Mouse (Mus musculus): Measurements from ENCODE around the gene Kcnab2. TPM values are rescaled to one million over a fixed set of nuclear protein-coding genes. Genes with fewer than 3 reads are reported as not detected.

Kcnab2 gene
- polyA plus RNA-seq, 1 experiment = 14.6 TPM

GRCm38 (mm10) chr4:152424922-152425321 lies 52.7 kb downstream of the Kcnab2 start:
- Histone ChIP-seq H3K79me2 (ENCODE audit: control insufficient read depth, insufficient read depth) (no peaks in the 10 kb centered on the region), H3K4me3 (no peak overlapping the region), H3ac (ENCODE audit: control insufficient read depth, insufficient read length) (no peak overlapping the region), H3K36me3 (ENCODE audit: control insufficient read depth, insufficient read depth) (no peaks in the 10 kb centered on the region), H3K4me2 (ENCODE audit: low read depth) (no peak overlapping the region), H3K27me3 (ENCODE audit: control insufficient read depth, insufficient read depth, insufficient read length) (peaks cover 9% of the 10 kb centered on the region)
- TF ChIP-seq REST (IDR thresholded peaks at IDR 0.05; ENCODE audit: insufficient read depth, insufficient read length) (peak; percentile 42), SRF (IDR thresholded peaks at IDR 0.05; ENCODE audit: control insufficient read depth, insufficient read length, low read depth) (no peak), TCF3 (IDR thresholded peaks at IDR 0.05; ENCODE audit: insufficient read length, low read depth) (no peak)

GRCm38 (mm10) chr4:152424341-152424740 lies 53.3 kb downstream of the Kcnab2 start:
- TF ChIP-seq REST (IDR thresholded peaks at IDR 0.05; ENCODE audit: insufficient read depth, insufficient read length) (peak; percentile 82), POLR2A (IDR thresholded peaks at IDR 0.05; ENCODE audit: insufficient read length, low read depth) (no peak), MYOG (IDR thresholded peaks at IDR 0.05; ENCODE audit: control insufficient read depth in 1 of 3, insufficient read depth in 1 of 3, insufficient read length in 2 of 3, low read depth in 2 of 3) (peak in 1 of 3 experiments; percentile 6)
- Histone ChIP-seq H3K4me2 (ENCODE audit: low read depth) (no peak overlapping the region), H3K4me3 (no peak overlapping the region), H3K79me2 (ENCODE audit: control insufficient read depth, insufficient read depth) (no peaks in the 10 kb centered on the region), H3ac (ENCODE audit: control insufficient read depth, insufficient read length) (no peak overlapping the region), H3K27me3 (ENCODE audit: control insufficient read depth, insufficient read depth, insufficient read length) (peaks cover 14% of the 10 kb centered on the region), H3K36me3 (ENCODE audit: control insufficient read depth, insufficient read depth) (no peaks in the 10 kb centered on the region)

- H3K4me3 ChIP-seq = no peak overlapping the region
- TF ChIP-seq POLR2A (IDR thresholded peaks at IDR 0.05; ENCODE audit: insufficient read length, low read depth) (no peak), TCF3 (IDR thresholded peaks at IDR 0.05; ENCODE audit: insufficient read length, low read depth) (no peak), TCF12 (IDR thresholded peaks at IDR 0.05; ENCODE audit: insufficient read depth, poor library complexity, severe bottlenecking) (no peak), MAX (IDR thresholded peaks at IDR 0.05; ENCODE audit: low read depth) (no peak)
- H3ac ChIP-seq (ENCODE audit: control insufficient read depth, insufficient read length) = no peak overlapping the region
Observed at GRCm38 (mm10) chr4:152423576-152423975, 54.1 kb downstream of the Kcnab2 start.

GRCm38 (mm10) chr4:152418229-152419060 lies 59.2 kb downstream of the Kcnab2 start:
- Histone ChIP-seq H3K27me3 (ENCODE audit: control insufficient read depth, insufficient read depth, insufficient read length) (peaks cover 32% of the 10 kb centered on the region), H3ac (ENCODE audit: control insufficient read depth, insufficient read length) (no peak overlapping the region), H3K79me2 (ENCODE audit: control insufficient read depth, insufficient read depth) (no peaks in the 10 kb centered on the region), H3K4me3 (no peak overlapping the region), H3K36me3 (ENCODE audit: control insufficient read depth, insufficient read depth) (no peaks in the 10 kb centered on the region), H3K4me2 (ENCODE audit: low read depth) (no peak overlapping the region)
- TF ChIP-seq TCF12 (IDR thresholded peaks at IDR 0.05; ENCODE audit: insufficient read depth, poor library complexity, severe bottlenecking) (no peak), E2F4 (IDR thresholded peaks at IDR 0.05; ENCODE audit: insufficient read depth) (no peak), MYOD1 (IDR thresholded peaks at IDR 0.05; ENCODE audit: control insufficient read depth in 1 of 3, insufficient read length in 2 of 3, low read depth in 2 of 3) (no peak), POLR2A (IDR thresholded peaks at IDR 0.05; ENCODE audit: insufficient read length, low read depth) (no peak), SRF (IDR thresholded peaks at IDR 0.05; ENCODE audit: control insufficient read depth, insufficient read length, low read depth) (no peak), POLR2AphosphoS2 (IDR thresholded peaks at IDR 0.05; ENCODE audit: insufficient read length, low read depth) (no peak), REST (IDR thresholded peaks at IDR 0.05; ENCODE audit: insufficient read depth, insufficient read length) (no peak), TCF3 (IDR thresholded peaks at IDR 0.05; ENCODE audit: insufficient read length, low read depth) (no peak), USF1 (IDR thresholded peaks at IDR 0.05; ENCODE audit: low read depth) (no peak), CEBPB (IDR thresholded peaks at IDR 0.05; ENCODE audit: insufficient read depth, poor library complexity, severe bottlenecking) (no peak), MAX (IDR thresholded peaks at IDR 0.05; ENCODE audit: low read depth) (no peak), MYOG (IDR thresholded peaks at IDR 0.05; ENCODE audit: control insufficient read depth in 1 of 3, insufficient read depth in 1 of 3, insufficient read length in 2 of 3, low read depth in 2 of 3) (no peak)

More at GRCm38 (mm10) chr4:152423576-152423975, 54.1 kb downstream of the Kcnab2 start:
- Histone ChIP-seq H3K79me2 (ENCODE audit: control insufficient read depth, insufficient read depth) (no peaks in the 10 kb centered on the region), H3K36me3 (ENCODE audit: control insufficient read depth, insufficient read depth) (no peaks in the 10 kb centered on the region), H3K27me3 (ENCODE audit: control insufficient read depth, insufficient read depth, insufficient read length) (peaks cover 22% of the 10 kb centered on the region), H3K4me2 (ENCODE audit: low read depth) (no peak overlapping the region)

- Histone ChIP-seq H3K4me2 (ENCODE audit: low read depth) (no peak overlapping the region), H3K79me2 (ENCODE audit: control insufficient read depth, insufficient read depth) (no peaks in the 10 kb centered on the region), H3ac (ENCODE audit: control insufficient read depth, insufficient read length) (no peak overlapping the region), H3K4me3 (no peak overlapping the region), H3K36me3 (ENCODE audit: control insufficient read depth, insufficient read depth) (no peaks in the 10 kb centered on the region), H3K27me3 (ENCODE audit: control insufficient read depth, insufficient read depth, insufficient read length) (peaks cover 12% of the 10 kb centered on the region)
- TF ChIP-seq TCF3 (IDR thresholded peaks at IDR 0.05; ENCODE audit: insufficient read length, low read depth) (no peak), CEBPB (IDR thresholded peaks at IDR 0.05; ENCODE audit: insufficient read depth, poor library complexity, severe bottlenecking) (no peak)
Observed at GRCm38 (mm10) chr4:152412524-152413080, 65.1 kb downstream of the Kcnab2 start.
